Mouse (Mus musculus) kidney, adult 2 months (tissue): Measurements from ENCODE around the gene Tmcc3. TPM values are rescaled to one million over a fixed set of nuclear protein-coding genes. Genes with fewer than 3 reads are reported as not detected.

ENCODE experiments used
- DNase-seq: peaks from one replicate; pipeline ENCODE4 v3.0.0; 2021
- H3K27ac ChIP-seq: fragments of 200-500 bp; 2 replicates; pipeline ENCODE4 v1.5.1; 2012; ENCODE audit warnings: low read depth, low read length, control low read depth, inconsistent platforms; ENCODE audit not compliant: insufficient read depth
- H3K27me3 ChIP-seq: fragments of 200-500 bp; replicated peaks from 2 replicates; pipeline ENCODE4 v1.6.1; 2012; ENCODE audit warnings: mild to moderate bottlenecking, moderate library complexity, low read length, inconsistent platforms; ENCODE audit not compliant: control insufficient read depth, insufficient read depth
- H3K36me3 ChIP-seq: fragments of 200-500 bp; 2 replicates; pipeline ENCODE4 v1.6.1; 2012; ENCODE audit warnings: mild to moderate bottlenecking, moderate library complexity, low read length, inconsistent platforms; ENCODE audit not compliant: control insufficient read depth, insufficient read depth
- H3K4me1 ChIP-seq: fragments of 200-500 bp; 2 replicates; pipeline ENCODE4 v1.6.1; 2011; ENCODE audit warnings: low read length; ENCODE audit not compliant: control insufficient read depth, insufficient read depth
- H3K4me3 ChIP-seq: fragments of 200-500 bp; 2 replicates; pipeline ENCODE4 v1.5.1; 2011; ENCODE audit warnings: mild to moderate bottlenecking, low read depth, low read length, control low read depth; ENCODE audit not compliant: insufficient read depth
- CTCF ChIP-seq: fragments of 200-500 bp; conservative IDR thresholded peaks from 2 replicates; pipeline ENCODE4 v1.5.1; 2011; ENCODE audit warnings: low read depth, mild to moderate bottlenecking, control low read depth, low read length, moderate library complexity, mixed read lengths; ENCODE audit not compliant: insufficient read depth, insufficient read length
- POLR2A ChIP-seq: fragments of 200-500 bp; IDR thresholded peaks from one replicate; pipeline ENCODE4 v1.6.1; 2011; ENCODE audit warnings: low read depth, low read length, control low read depth
- WGBS: fragments of 180-500 bp; shearing (Covaris S2); methylation state at CpG from one replicate; pipeline ENCODE4 v1.1.7; 2018; 5-methylcytosine and 5-hydroxymethylcytosine counted together
- polyA plus RNA-seq: library from polyadenylated mRNA; depleted of rRNA; stranded (reverse); fragments of >200 nt; gene quantifications from 2 replicates; pipeline ENCODE4 v1.2.3, GENCODE M21; 2012

Tmcc3 gene
- polyA plus RNA-seq, 1 experiment: 11.2 TPM

DNA sequence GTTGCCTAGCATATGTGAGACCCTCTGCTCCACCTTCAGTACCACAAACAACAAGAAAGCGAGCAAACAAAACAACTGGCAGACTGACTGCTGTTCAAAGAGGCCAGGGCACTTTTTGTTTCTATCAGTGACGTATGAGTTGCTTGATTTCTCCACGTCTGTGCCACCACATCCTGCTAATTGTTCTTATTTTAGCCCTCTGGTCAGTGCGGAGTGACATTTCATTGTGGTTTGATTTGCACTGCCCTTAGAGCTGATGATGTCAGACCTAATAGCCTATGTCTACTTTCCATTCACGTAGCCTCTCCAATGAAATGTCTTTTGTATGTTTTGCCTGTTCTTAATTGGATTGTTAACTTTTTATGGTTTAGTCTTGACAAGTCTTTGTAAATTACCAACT lies 197.1 kb downstream of the Tmcc3 start:
- no peak for DNase-seq
- no peak for TF ChIP-seq CTCF
- no peak for TF ChIP-seq POLR2A
- 77% methylated on average over 5 of the region's 5 CpGs for WGBS
- no peak overlapping the region for H3K27ac ChIP-seq
- H3K36me3 ChIP-seq: no peaks in the 10 kb centered on the region
- no peaks in the 10 kb centered on the region for H3K4me1 ChIP-seq
- no peak overlapping the region for H3K4me3 ChIP-seq
- H3K27me3 ChIP-seq: no peaks in the 10 kb centered on the region

DNA sequence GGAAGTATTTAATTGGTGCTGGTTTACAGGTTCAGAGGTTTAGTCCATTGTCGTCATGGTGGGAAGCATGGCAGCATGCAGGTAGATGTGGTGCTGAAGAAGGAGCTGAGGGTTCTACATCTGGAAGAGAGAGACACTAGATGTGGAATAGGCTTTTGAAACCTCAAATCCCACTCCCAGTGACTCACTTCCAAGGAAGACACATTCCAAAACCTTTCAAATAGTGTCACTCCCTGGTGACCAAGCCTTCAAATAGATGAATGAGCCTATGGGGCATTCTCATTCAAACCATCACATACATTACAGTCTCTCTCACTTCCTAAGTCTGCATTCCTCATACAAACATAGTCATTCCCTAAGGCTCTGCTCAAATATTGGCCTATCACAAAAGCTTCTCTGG lies 201.0 kb downstream of the Tmcc3 start:
- Histone ChIP-seq H3K27ac (no peak overlapping the region), H3K36me3 (no peaks in the 10 kb centered on the region), H3K4me1 (peaks cover 4% of the 10 kb centered on the region; the same call in 1 of the 2 replicates), H3K27me3 (no peaks in the 10 kb centered on the region), H3K4me3 (no peak overlapping the region)
- WGBS: 90% methylated on average over 1 of the region's 1 CpGs
- TF ChIP-seq POLR2A: no peak
- no peak for TF ChIP-seq CTCF
- no peak for DNase-seq

DNA sequence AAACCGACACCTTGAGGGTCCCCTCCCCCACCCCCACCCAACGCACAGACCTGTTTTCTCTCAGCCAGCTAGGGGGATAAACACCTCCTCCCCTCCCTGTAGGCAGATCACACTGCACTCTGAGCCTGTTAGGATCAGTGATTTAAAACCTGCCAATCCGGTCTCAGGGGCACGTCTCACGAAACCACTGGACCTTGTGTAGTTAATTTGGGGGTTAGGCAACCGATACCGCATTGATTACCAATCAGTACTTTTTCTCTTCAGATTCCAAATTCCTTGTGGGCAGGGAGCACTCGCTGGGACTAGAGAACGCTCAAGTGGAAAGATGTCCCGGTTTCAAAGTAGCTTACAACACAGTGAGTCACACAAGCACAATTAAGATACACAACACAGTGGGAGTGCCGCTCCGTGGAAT lies 202.3 kb downstream of the Tmcc3 start:
- no peak for DNase-seq
- TF ChIP-seq CTCF: no peak
- TF ChIP-seq POLR2A: no peak
- no peaks in the 10 kb centered on the region for H3K27me3 ChIP-seq
- no peak overlapping the region for H3K27ac ChIP-seq
- 10% methylated on average over 12 of the region's 12 CpGs for WGBS
- peaks cover 4% of the 10 kb centered on the region; the same call in 1 of the 2 replicates for H3K4me1 ChIP-seq
- H3K4me3 ChIP-seq: peak overlapping the region; percentile 92
- no peaks in the 10 kb centered on the region for H3K36me3 ChIP-seq

DNA sequence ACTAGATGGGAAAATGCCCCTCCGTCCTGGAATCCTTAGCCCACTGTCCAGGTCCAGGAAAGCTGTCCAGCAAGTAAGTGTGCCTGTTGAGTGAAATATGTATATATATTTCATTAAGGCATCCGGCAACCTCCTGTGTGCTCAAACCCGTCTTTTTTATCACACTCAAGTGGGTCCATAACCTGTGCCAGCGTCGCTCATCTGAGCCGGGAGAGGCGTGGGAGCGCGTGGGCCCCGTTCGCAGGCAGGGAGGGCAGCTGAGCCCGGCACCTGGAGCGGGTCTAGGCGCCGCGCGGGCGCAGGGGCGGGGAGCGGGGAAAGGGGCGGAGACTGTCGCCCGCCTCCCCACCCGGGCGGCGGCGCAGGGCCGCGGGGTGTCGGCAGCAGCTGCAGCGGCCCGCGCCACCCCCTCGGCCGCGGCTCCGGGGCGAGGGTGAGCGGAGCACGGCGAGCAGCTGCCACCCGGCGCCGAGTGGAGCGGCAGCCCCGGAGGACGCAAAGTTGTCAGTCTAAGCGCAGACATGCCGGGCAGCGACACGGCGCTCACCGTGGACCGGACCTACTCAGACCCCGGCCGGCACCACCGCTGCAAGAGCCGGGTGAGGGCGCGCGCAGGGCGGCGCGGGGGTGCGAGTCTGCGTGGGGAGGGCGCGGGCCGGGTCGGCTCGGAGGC lies 202.9 kb downstream of the Tmcc3 start:
- no peaks in the 10 kb centered on the region for H3K36me3 ChIP-seq
- H3K27ac ChIP-seq: peak overlapping the region; percentile 77
- WGBS: 1% methylated on average over 70 of the region's 71 CpGs
- TF ChIP-seq CTCF (no peak), POLR2A (no peak)
- peaks cover 4% of the 10 kb centered on the region; the same call in 1 of the 2 replicates for H3K4me1 ChIP-seq
- H3K4me3 ChIP-seq: peak overlapping the region; percentile 92
- H3K27me3 ChIP-seq: no peaks in the 10 kb centered on the region
- peak; percentile 80 for DNase-seq

DNA sequence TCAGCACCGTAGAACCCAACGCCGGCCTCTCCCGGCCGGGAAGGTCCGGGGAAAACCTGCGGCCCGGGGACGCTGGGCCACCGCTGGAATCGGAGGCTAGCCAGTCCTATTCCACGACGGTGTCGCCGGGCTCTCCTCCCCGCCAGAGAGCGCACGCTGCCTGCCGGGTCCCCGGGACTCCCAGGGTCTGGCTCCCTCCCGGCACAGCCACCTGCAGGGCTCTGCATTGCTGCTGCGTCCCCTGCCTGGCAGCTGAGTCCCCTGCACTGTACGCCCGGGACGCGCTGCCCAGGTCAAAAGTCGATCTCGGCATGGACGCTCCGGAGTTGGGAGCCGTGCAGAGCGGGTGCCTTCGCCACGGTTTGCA lies 203.4 kb downstream of the Tmcc3 start:
- peak overlapping the region; percentile 77 for H3K27ac ChIP-seq
- TF ChIP-seq POLR2A: no peak
- peak; percentile 45 for TF ChIP-seq CTCF

DNA sequence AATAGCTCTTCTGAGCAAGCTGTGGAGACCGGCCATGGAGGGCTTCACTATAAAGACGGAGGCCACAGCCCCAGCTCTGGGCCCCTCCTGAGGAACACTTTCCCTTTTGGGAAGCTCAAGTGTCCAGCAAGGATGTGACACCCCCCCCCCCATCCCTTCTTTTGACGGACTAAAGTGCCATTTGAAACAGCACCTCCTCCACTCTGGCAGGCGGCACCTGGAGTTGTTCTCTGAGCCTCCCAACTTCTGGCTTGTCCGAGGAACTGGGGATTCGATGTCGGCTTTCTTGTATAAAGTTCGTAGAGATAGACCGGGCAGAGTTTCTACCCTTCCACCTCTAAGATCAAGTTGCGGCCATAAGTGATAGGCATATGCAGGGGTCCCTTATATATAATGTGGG lies 203.8 kb downstream of the Tmcc3 start:
- TF ChIP-seq CTCF (no peak), POLR2A (no peak)
- 12% methylated on average over 10 of the region's 10 CpGs for WGBS
- peak overlapping the region; percentile 92 for H3K4me3 ChIP-seq
- H3K27me3 ChIP-seq: no peaks in the 10 kb centered on the region
- peak overlapping the region; percentile 77 for H3K27ac ChIP-seq
- no peaks in the 10 kb centered on the region for H3K36me3 ChIP-seq
- no peak for DNase-seq
- peaks cover 4% of the 10 kb centered on the region; the same call in 1 of the 2 replicates for H3K4me1 ChIP-seq

More for the DNA sequence above, 203.4 kb downstream of the Tmcc3 start:
- Histone ChIP-seq H3K4me1 (peaks cover 4% of the 10 kb centered on the region; the same call in 1 of the 2 replicates), H3K27me3 (no peaks in the 10 kb centered on the region), H3K36me3 (no peaks in the 10 kb centered on the region), H3K4me3 (peak overlapping the region; percentile 92)
- WGBS: 3% methylated on average over 34 of the region's 34 CpGs
- DNase-seq: peak; percentile 84

DNA sequence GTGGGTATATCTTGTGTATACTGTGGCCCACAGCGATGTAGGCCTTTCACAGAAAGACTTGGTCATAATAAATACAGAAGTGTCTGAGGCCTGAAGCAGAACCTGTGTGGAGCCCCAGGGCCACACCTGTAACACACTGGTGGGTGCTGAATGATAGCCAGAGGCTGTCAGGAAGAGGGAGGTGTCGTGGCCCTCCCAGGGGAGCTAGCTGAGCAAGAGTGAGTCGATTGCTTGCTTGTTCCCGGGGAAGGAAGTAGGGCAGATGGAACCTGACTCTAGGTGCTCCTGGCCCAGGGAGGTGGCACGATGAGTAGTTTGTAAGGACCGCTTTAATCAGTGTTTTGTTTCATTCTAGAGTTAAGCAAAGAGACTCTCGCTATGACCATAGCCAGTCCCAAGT lies 208.1 kb downstream of the Tmcc3 start:
- no peak for TF ChIP-seq CTCF

More for the DNA sequence above, 208.1 kb downstream of the Tmcc3 start:
- WGBS: 63% methylated on average over 7 of the region's 7 CpGs
- Histone ChIP-seq H3K27me3 (no peaks in the 10 kb centered on the region), H3K27ac (no peak overlapping the region), H3K4me3 (no peak overlapping the region), H3K36me3 (no peaks in the 10 kb centered on the region), H3K4me1 (peaks cover 10% of the 10 kb centered on the region)
- no peak for DNase-seq
